Mouse (Mus musculus) left cerebral cortex, adult 2 months (tissue): ENCODE measurements around the gene Myo1c. TPM values are rescaled to one million over a fixed set of nuclear protein-coding genes. Genes with fewer than 3 reads are reported as not detected.

Experiments
- DNase-seq, 2 experiments: peaks; one replicate each; pipeline ENCODE4 v3.0.0; 2021 to 2022; ENCODE audit warnings: low spot score in 2 of 2, mixed read lengths in 1 of 2; ENCODE audit errors: extremely low spot score in 1 of 2
- H3K27ac ChIP-seq: fragments of 200-600 bp; 2 replicates; pipeline ENCODE4 v1.8.1; 2022
- H3K4me3 ChIP-seq: fragments of 200-600 bp; 2 replicates; pipeline ENCODE4 v1.8.1; 2022
- CTCF ChIP-seq: fragments of 200-600 bp; IDR thresholded peaks from 2 replicates; pipeline ENCODE4 v1.8.1; 2022; ENCODE audit warnings: antibody characterized with exemption, mild to moderate bottlenecking, moderate library complexity
- intact Hi-C: fragments of 180-260 bp; cut with DNase I; formaldehyde crosslinking; loops from one replicate; pipeline ENCODE4 v1.15.1; 2025
- total RNA-seq, 2 experiments: library from RNA; stranded (reverse); gene quantifications; 2 replicates each; pipeline ENCODE4 v1.2.3; 2021

Gene Myo1c
- total RNA-seq, 2 experiments from 2014 or later, result 25.2 to 26.6 TPM

GRCm38 (mm10) chr11:75651426-75652221, 1.3 kb downstream of the Myo1c start:
- Histone ChIP-seq H3K27ac (peak overlapping the region; percentile 96), H3K4me3 (peak overlapping the region; percentile 81)
- no peak for TF ChIP-seq CTCF
- intact Hi-C loops, result loop anchor here (5.0 kb wide), 1 partner anchor 81 kb away; the partner anchor contains the start of gene Ywhae
- peak; percentile 77 to 81 for DNase-seq

- no peak; the same call in 1 of the 2 replicates for TF ChIP-seq CTCF
- Histone ChIP-seq H3K4me3 (peak overlapping the region; percentile 81), H3K27ac (peak overlapping the region; percentile 96)
- intact Hi-C loops, result loop anchor here (5.0 kb wide), 1 partner anchor 80 kb away; the partner anchor contains the start of gene Ywhae
- peak in 1 of 2 experiments; percentile 61 for DNase-seq
These were observed 2.1 kb downstream of the Myo1c start for GRCm38 (mm10) chr11:75652222-75652941.

GRCm38 (mm10) chr11:75652942-75653684, 2.8 kb downstream of the Myo1c start:
- intact Hi-C loops, result loop anchor here (5.0 kb wide), 1 partner anchor 79 kb away; the partner anchor contains the start of gene Ywhae
- H3K4me3 ChIP-seq, result peak overlapping the region; percentile 43
- peak overlapping the region; percentile 78 for H3K27ac ChIP-seq
- no peak for DNase-seq
- no peak for TF ChIP-seq CTCF

- peak overlapping the region; percentile 78 for H3K27ac ChIP-seq
- no peak for TF ChIP-seq CTCF
- DNase-seq, result peak; percentile 42 to 50
- peak overlapping the region; percentile 43 for H3K4me3 ChIP-seq
- intact Hi-C loops, result loop anchor here (2.0 to 5.0 kb wide), 2 partner anchors 25 to 78 kb away; partner anchors contain the start of genes Crk and Ywhae
These were observed 3.6 kb downstream of the Myo1c start for GRCm38 (mm10) chr11:75653781-75654470.

GRCm38 (mm10) chr11:75654471-75655390, 4.4 kb downstream of the Myo1c start:
- DNase-seq, result no peak
- no peak for TF ChIP-seq CTCF
- intact Hi-C loops, result loop anchor here (2.0 to 5.0 kb wide), 2 partner anchors 24 to 78 kb away; partner anchors contain the start of genes Crk and Ywhae
- Histone ChIP-seq H3K4me3 (peak overlapping the region; percentile 43), H3K27ac (peak overlapping the region; percentile 83)

GRCm38 (mm10) chr11:75655621-75656545, 5.6 kb downstream of the Myo1c start:
- intact Hi-C loops, result loop anchor here (2.0 kb wide), 1 partner anchor 23 kb away; the partner anchor contains the start of gene Crk
- Histone ChIP-seq H3K4me3 (peak overlapping the region; percentile 86), H3K27ac (peak overlapping the region; percentile 83)
- DNase-seq, result peak; percentile 53 to 65
- TF ChIP-seq CTCF, result no peak

GRCm38 (mm10) chr11:75656621-75657590, 6.6 kb downstream of the Myo1c start:
- no peak for DNase-seq
- intact Hi-C loops, result no loop called here
- peak overlapping the region; percentile 86 for H3K4me3 ChIP-seq
- H3K27ac ChIP-seq, result no peak overlapping the region; the same call in 1 of the 2 replicates
- no peak for TF ChIP-seq CTCF

- H3K27ac ChIP-seq, result no peak overlapping the region
- intact Hi-C loops, result no loop called here
- DNase-seq, result no peak
- H3K4me3 ChIP-seq, result no peak overlapping the region
- no peak for TF ChIP-seq CTCF
These were observed 7.5 kb downstream of the Myo1c start for GRCm38 (mm10) chr11:75657841-75658240.
